Mouse (Mus musculus) ES-E14 (cell line): ENCODE measurements around the gene Kif26b. TPM values are rescaled to one million over a fixed set of nuclear protein-coding genes. Genes with fewer than 3 reads are reported as not detected.

Experiments
- DNase-seq: peaks from one replicate; pipeline ENCODE4 v3.0.0-alpha.2; 2013; ENCODE audit warnings: low read depth, low spot score
- H3K27ac ChIP-seq: 2 replicates; pipeline ENCODE4 v1.5.1; 2012; ENCODE audit warnings: low read depth, mild to moderate bottlenecking, low read length, moderate library complexity, mixed read lengths; ENCODE audit not compliant: poor library complexity, insufficient read depth, severe bottlenecking
- H3K36me3 ChIP-seq: 2 replicates; pipeline ENCODE4 v1.6.1; 2012; ENCODE audit warnings: mild to moderate bottlenecking, low read length, moderate library complexity, mixed read lengths; ENCODE audit not compliant: control insufficient read depth, poor library complexity, insufficient read depth, severe bottlenecking
- H3K4me1 ChIP-seq, 2 experiments: fragments of 150-350 bp in 1 of 2; sonication (generic) in 1 of 2; 2 replicates each; pipeline ENCODE4 v1.6.1; 2012; ENCODE audit warnings: low read length in 2 of 2, mild to moderate bottlenecking in 1 of 2, mixed read lengths in 1 of 2; ENCODE audit not compliant: control insufficient read depth in 2 of 2, insufficient read depth in 2 of 2, poor library complexity in 1 of 2
- H3K4me3 ChIP-seq, 2 experiments: fragments of 150-350 bp in 1 of 2; sonication (generic) in 1 of 2; 2 replicates each; pipeline ENCODE4 v1.5.1; 2012; ENCODE audit warnings: low read length in 2 of 2, low read depth in 1 of 2, mild to moderate bottlenecking in 1 of 2, mixed read lengths in 1 of 2; ENCODE audit not compliant: insufficient read depth in 1 of 2, poor library complexity in 1 of 2, severe bottlenecking in 1 of 2
- H3K9ac ChIP-seq: 2 replicates; pipeline ENCODE4 v1.6.1; 2012; ENCODE audit warnings: low read depth, mild to moderate bottlenecking, low read length, mixed read lengths; ENCODE audit not compliant: poor library complexity, insufficient read depth, severe bottlenecking
- H3K9me3 ChIP-seq: fragments of 150-350 bp; sonication (generic); 2 replicates; pipeline ENCODE4 v1.6.1; 2012; ENCODE audit warnings: low read depth, mild to moderate bottlenecking, low read length; ENCODE audit not compliant: control insufficient read depth, insufficient read depth
- CHD2 ChIP-seq: IDR thresholded peaks from 2 replicates; pipeline ENCODE4 v1.6.1; 2014; ENCODE audit warnings: mild to moderate bottlenecking, low read depth, low read length, inconsistent platforms
- HCFC1 ChIP-seq: IDR thresholded peaks from 2 replicates; pipeline ENCODE4 v1.6.1; 2012; ENCODE audit warnings: low read length, inconsistent platforms, borderline replicate concordance; ENCODE audit not compliant: insufficient read depth
- MAFK ChIP-seq: IDR thresholded peaks from 2 replicates; pipeline ENCODE4 v1.6.1; 2014; ENCODE audit warnings: mild to moderate bottlenecking, low read depth, low read length, inconsistent platforms; ENCODE audit not compliant: insufficient read depth
- ZC3H11A ChIP-seq: IDR thresholded peaks from 2 replicates; pipeline ENCODE4 v1.6.1; 2012; ENCODE audit warnings: low read depth, mild to moderate bottlenecking, inconsistent platforms, low read length, borderline replicate concordance
- ZNF384 ChIP-seq: IDR thresholded peaks from 2 replicates; pipeline ENCODE4 v1.6.1; 2012; ENCODE audit warnings: low read depth, low read length, inconsistent platforms
- in situ Hi-C, 2 experiments: fragments of 600-800 bp; cut with MboI; formaldehyde crosslinking; loops; one replicate each; pipeline ENCODE4 v1.15.1; 2025; ENCODE audit warnings: low sequenced_read_pairs in 2 of 2, inconsistent platforms in 1 of 2; ENCODE audit not compliant: unreplicated experiment in 2 of 2
- total RNA-seq: library from RNA; depleted of rRNA; stranded (reverse); fragments of 300-350 nt; gene quantifications from 2 replicates; pipeline ENCODE4 v1.2.3, GENCODE M21; 2012

Kif26b gene
- total RNA-seq, 1 experiment, result 0.94 TPM

DNA sequence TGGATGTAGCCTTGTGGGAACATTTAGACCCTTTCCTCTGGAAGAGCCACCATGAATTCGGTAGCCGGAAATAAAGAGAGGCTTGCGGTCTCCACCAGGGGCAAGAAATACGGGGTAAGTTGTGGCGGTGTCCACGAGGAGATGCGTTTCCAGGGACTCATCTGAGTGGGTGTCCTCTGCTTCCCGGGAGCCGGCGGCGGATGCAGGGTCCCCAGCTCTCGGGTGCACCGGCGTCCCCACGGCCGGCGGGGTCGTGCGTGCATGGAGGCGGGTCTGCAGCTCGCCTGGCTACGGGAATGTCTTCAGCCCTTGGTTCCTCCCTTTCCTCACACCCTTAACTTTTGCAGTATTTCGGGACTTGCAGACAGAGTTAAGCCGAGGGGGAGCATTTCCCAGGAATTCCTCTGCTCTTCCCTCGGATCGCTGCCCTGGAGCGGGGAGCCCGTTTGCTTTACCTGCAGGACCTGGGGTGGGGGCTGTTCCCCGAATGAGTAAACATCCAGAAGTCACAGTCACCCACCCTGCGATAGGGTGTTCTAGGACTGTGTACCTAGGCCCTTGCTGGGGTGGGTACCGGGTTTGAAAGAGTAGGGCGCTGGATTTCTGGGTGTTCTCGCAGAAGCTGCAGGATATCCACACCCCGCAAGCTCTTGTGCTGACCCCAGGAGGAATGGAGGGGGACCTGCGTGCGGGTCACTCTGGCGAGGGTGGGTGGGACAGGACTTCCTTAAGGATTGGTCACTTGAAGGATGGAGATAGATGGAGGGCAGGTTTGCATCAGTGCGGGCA lies 781 bp downstream of the Kif26b start:
- Histone ChIP-seq H3K4me1 (no peaks in the 10 kb centered on the region), H3K27ac (no peak overlapping the region), H3K36me3 (no peaks in the 10 kb centered on the region), H3K4me3 (peak overlapping the region; percentile 69 to 79), H3K9me3 (no peaks in the 10 kb centered on the region), H3K9ac (no peak overlapping the region)
- DNase-seq, result no peak
- no peak for TF ChIP-seq MAFK
- no peak for TF ChIP-seq ZNF384
- no peak for TF ChIP-seq CHD2
- no peak for TF ChIP-seq HCFC1
- no peak for TF ChIP-seq ZC3H11A
- in situ Hi-C loops, result loop anchor here in 1 of 2 experiments (5.0 to 10.0 kb wide), 2 partner anchors 448 to 615 kb away; no protein-coding TSS in a partner anchor

DNA sequence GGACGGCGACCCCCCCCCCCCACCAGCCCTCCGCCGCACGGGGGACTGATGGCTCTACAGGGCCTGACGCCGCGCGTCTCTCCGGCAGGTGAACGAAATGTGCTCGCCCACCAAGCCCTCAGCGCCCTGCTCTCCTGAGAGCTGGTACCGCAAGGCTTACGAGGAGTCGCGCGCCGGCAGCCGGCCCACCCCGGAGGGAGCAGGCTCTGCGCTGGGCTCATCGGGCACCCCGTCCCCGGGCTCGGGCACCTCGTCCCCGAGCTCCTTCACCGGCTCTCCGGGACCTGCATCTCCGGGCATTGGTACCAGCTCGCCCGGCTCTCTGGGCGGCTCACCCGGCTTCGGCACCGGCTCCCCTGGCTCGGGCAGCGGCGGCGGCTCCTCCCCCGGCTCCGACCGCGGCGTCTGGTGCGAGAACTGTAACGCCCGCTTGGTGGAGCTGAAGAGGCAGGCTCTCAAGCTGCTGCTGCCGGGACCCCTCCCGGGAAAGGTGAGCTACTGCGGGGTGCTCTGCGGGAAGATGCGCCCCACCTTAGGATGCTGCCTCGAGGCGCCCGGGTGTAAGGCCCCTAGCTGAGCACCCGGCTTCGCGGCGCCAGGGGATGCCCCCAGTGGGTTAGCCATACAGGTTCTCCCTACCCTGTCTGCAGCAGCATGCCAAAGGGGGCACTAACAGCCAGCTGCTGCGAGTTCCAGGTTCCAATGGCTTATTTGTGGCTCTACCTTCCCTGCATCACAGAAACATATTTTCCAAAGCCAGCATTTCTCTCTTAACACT lies 1.6 kb downstream of the Kif26b start:
- Histone ChIP-seq H3K36me3 (no peaks in the 10 kb centered on the region), H3K27ac (no peak overlapping the region), H3K9ac (peak overlapping the region; percentile 57), H3K9me3 (no peaks in the 10 kb centered on the region), H3K4me1 (no peaks in the 10 kb centered on the region), H3K4me3 (peak overlapping the region; percentile 69 to 79)
- in situ Hi-C loops, result no loop called here
- DNase-seq, result no peak
- TF ChIP-seq MAFK, result no peak
- TF ChIP-seq CHD2, result no peak
- TF ChIP-seq ZC3H11A, result no peak
- no peak for TF ChIP-seq ZNF384
- no peak for TF ChIP-seq HCFC1

DNA sequence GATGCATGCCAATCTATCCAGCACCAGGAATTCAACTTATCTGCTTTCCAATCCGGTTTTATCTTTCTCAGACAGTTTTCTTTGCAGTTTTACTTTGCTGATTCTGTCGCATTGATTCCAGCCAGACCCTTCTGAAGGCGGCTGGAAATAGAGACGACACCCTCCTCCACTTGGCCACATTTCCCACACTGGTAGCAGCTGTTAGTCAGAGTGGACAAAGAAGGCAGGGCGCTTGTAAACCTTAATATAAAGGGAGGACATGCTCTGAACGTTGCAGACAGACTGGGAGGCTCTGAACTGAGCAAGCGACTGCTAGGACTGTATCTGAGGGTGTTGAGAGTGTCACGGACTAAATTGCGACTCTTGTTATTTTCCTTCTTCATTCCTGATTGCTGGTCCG lies 11.3 kb downstream of the Kif26b start:
- Histone ChIP-seq H3K27ac (no peak overlapping the region), H3K36me3 (no peaks in the 10 kb centered on the region)
- TF ChIP-seq HCFC1 (no peak), CHD2 (no peak), ZC3H11A (no peak), ZNF384 (no peak)

DNA sequence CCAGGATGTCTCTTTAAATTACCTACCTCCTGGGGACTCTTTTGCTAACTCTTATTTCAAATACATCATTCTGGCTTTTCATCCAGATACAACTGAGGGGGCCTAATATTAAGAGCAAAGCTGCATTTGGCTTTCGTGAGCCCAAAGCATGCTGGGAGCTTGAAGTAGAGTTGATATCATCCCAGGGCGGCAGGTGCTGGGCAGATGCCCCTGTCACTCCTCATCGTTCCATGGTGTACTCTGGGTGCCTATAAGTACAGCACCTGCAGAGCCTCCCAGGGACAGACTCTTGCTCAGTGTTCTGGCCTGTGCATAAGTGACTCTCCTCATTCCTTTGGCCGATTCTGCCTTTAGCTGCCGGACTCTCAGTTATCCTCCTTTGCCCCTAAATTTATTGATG lies 13.5 kb downstream of the Kif26b start:
- in situ Hi-C loops, result no loop called here
- no peaks in the 10 kb centered on the region for H3K36me3 ChIP-seq
- H3K4me1 ChIP-seq, result peaks cover 3 to 5% of the 10 kb centered on the region in 2 experiments; a peak in 2 of 4 replicates

More for the DNA sequence above, 11.3 kb downstream of the Kif26b start:
- peaks cover 3 to 5% of the 10 kb centered on the region in 2 experiments; a peak in 2 of 4 replicates for H3K4me1 ChIP-seq
- no peak overlapping the region for H3K9ac ChIP-seq
- H3K4me3 ChIP-seq, result no peak overlapping the region
- no peak for DNase-seq
- in situ Hi-C loops, result no loop called here
- H3K9me3 ChIP-seq, result no peaks in the 10 kb centered on the region

More for the DNA sequence above, 13.5 kb downstream of the Kif26b start:
- TF ChIP-seq ZNF384 (no peak), ZC3H11A (no peak), HCFC1 (no peak), CHD2 (no peak), MAFK (no peak)
- no peak overlapping the region for H3K27ac ChIP-seq
- no peak overlapping the region for H3K9ac ChIP-seq
- no peaks in the 10 kb centered on the region for H3K9me3 ChIP-seq
- no peak for DNase-seq
- no peak overlapping the region for H3K4me3 ChIP-seq
